Mouse (Mus musculus) gastrocnemius, postnatal 25 days (tissue): ENCODE measurements around the gene Farsb. TPM values are rescaled to one million over a fixed set of nuclear protein-coding genes. Genes with fewer than 3 reads are reported as not detected.
A peak's percentile ranks its signal among the peaks of the same experiment; 100 is the strongest.

Source experiments
- DNase-seq: peaks from one replicate; pipeline ENCODE4 v3.0.0; 2022
- total RNA-seq, 2 experiments: library from RNA; stranded (reverse); gene quantifications; 1 replicate in 1 of 2; 2 replicates in 1 of 2; pipeline ENCODE4 v1.2.3; 2021

Gene Farsb
- total RNA-seq, 2 experiments from 2014 or later = 50.8 to 54.5 TPM

DNA sequence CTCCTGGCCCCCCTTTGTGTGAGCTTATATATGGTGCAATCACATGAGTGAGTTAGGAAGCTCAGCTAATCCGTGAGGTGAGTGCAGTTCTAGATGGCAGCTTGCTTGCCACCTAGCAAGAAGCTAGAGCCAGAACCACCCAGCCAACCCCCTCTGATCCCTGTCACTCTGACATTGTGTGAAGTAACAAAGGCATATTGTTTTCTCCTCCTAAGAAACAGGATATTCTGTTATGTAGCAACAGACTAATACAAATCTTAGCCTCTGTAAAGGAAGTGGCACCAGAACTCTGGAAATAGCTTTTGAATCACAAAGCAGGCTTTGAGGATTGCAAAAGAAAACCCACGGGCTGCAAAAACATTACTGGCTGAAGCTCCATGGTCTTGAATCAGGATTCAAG lies 4.3 kb downstream of the Farsb start:
- no peak for DNase-seq

DNA sequence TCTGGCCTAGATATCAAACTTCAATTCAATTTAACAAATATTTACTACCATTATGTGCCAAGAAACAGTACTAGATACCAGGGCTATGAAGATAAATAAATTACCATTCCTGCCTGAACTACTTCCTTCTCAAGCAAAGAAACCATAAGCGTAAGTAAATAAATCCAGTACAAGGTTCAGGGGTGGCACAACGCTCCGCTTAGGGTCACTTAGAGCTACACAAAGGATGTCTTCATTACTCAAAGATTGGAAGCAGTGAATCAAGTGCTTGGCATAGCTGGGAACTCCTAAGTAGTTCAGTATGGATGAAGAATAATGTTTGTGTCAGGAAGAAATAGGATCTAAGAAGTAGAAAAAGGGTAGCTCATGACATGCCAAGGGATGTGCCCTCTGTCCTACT lies 5.3 kb downstream of the Farsb start:
- no peak for DNase-seq

DNA sequence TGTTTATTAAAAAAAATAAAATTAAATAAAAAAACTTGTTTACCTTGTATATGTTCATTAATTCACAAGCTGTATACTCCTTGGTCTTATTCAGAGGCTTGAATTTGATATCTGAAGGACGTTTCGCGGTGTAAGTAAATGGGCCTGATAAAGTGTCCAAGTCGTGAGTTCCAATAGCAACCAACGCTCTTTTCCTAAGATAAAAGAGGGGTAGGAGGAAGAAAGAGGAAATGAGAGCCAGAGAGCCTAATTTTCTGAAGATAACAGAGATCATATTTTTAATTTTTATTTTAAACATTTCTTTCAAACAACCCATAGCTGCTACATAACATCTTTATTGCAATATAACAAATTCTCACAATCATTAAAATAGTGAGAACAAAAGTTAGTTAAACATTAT lies 16.3 kb downstream of the Farsb start:
- no peak for DNase-seq

DNA sequence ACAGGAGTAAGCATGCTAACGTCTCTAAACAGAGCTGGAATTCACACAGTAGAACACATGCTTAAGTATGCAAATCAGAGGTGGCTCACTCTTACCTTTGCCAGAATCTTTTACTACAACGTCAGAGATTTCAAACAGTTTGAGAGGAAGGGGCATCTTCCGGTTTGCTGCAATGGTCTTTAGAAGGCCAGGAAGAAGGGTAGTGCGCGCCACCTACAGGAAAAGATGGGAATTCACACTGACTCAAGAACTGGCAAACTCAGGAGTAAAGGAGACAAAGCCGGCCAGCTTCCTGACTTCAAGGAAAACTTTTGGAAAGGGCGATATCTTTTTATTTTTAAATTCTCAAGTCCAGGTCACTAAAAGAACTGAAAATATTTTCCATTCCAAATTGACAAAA lies 34.0 kb downstream of the Farsb start:
- DNase-seq = no peak

DNA sequence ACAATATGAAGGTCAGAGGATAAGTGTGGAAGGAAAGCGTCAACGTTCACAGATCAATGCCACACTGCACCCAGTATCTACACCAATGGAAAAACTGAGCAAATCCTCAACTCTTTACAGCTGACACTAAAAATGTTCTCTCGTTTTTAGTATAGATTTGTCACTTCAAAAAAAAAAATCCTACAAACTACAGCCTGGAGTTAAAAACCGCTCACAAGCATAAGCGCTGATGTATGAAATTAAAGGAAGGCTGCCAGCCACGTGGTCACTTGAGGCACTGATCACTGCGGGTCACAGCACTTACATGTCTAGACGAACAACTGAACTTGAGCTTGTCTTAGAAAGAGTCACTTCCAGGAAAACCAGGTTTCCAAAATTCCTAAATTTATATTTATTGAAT lies 34.8 kb downstream of the Farsb start:
- DNase-seq = no peak

DNA sequence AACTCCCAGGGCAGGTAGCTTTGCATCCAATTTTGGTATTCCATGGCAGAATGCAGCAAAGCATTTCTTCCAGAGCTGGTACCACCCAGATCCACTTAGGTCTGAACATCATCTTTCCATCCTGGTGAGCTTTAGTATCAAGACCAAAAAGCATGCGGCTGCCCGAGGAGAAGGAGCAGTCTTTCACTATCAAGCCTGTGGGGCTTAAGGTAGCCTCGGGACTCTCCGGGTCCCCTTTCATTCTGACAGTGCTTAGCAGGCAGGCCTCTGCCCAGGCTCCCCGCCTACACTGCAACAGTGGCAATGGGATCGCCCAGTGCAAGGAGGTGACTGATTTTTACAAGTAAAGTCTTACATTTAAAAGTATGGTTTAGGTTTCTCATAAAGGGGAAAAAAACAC lies 36.2 kb downstream of the Farsb start:
- no peak for DNase-seq

DNA sequence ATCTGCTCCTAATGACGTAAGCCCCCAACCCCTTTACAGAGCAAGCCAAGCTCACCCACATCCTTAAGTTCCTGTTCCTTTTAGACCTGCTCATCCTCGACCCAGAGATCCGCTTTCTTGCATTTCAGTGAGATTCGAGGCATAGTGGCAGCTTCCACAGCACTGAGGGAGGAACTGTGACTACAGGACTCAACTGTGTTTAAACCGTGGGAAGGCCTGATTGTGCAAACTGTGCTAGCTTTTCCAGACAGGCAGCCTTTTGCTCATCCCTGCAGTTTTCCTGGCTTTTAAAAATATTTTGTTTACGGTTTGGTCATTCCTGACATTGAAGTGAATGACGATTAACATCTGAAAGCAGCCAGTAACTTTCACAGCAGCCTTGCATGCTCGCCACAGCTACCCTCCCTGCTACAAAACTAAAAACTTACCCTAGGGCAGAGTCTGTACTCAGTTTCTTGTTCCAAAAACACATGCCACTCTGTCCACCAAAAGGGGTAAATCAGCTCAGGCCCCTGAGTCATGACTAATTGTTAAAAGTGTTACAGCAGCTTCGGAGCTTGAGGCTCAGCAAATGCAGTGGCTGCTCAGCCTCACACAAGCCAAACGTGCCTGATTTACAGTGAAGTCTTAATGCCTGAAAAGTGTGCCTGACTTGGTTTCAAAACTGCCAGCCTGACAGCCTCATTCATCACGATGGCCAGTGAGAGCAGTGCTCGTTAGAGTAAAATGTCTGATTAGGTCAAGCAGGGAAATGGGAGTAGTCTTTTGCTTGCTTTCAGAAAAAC lies 37.4 kb downstream of the Farsb start:
- DNase-seq = no peak

DNA sequence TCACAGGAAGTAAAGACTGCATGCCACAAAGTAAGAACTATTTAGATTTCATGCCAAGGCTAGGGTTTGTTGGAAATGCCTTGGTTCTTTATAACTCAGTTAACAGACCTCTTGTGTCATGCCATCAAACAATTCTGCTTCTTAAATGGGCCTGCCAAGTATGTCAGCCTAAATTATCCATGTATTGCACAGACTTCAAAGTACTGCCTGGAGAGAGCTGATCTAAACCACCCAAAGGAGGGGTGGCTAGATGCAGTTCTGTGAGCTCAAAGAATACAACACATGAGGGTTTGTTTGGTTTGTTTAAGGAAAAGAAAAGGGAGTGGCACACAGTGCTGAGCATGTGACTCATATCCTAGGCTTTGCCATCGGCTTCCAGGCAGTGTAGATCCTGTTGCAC lies 40.6 kb downstream of the Farsb start:
- no peak for DNase-seq

DNA sequence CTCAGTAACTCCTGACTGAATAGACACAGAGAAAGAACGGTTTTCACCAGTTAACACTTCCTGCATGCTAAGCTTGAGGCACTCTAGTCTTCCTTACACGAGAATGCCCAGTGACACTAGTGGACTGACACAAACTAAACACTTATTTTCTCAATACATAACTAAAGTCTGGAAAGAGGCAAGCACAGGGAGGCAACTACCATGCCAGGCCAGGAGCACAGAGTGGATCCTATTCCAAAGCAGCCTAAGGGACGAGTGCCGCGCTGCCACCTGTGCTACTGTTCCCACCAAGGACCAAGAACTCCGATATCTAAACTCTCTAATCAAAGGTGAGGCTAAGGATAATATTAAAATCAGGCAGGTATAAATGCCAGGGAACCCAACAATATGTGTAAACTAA lies 42.0 kb downstream of the Farsb start:
- DNase-seq = no peak

DNA sequence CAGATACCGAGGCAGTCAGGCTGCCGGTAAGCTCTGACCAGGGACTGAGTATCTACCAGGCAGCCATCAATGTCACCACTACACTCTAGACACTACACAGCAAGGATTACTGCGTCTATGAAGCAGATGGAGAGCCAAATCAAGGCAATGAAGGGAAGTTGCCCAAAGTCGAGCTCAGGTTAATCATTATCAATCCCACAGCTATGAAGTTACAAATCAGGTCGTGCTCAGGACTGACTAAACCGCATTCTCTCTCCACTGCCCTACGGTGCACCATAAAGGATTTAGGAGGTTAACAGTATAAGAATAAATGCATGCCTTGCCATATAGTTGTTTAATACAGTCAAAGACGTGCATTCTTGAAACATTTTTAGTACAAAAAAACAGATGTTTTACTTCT lies 42.5 kb downstream of the Farsb start:
- DNase-seq = no peak

DNA sequence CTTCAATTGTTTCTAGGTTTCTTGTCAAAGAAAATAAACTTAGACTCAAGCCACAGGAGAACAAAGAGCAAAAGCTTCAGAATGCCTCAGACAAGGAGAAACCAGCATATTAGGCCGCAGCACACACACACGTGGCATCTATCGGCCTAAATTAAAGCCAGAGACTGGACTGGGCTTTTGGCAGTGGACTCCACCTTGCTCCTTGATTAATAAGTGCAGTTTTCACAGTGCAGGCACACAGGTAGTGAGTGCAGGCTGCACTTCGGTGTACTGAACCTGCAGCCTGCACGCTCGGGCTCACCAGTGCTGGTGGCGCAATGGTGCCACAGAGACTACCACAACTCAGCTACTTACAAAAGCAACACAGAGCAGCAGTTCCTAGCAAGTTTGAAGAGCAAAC lies 45.6 kb downstream of the Farsb start:
- DNase-seq = no peak

DNA sequence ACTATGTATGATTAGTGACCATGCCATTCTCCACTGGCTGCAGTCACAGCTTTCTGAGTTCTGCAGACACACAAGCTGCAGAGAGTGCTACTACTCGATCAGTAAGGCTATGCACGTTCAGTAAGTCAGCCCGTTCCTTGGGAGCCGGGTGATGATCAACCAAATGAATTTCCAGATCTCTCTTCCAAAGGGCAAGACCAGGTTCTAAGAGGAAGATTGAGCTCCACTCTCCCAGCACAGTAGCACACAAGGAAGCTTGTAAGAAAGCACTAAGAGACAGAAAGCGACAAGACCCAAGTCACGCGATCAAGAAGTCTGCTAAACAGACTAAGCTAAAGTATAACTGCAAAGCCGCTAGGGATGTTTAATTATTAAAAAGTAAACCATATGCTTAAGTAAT lies 48.0 kb downstream of the Farsb start:
- DNase-seq = no peak

DNA sequence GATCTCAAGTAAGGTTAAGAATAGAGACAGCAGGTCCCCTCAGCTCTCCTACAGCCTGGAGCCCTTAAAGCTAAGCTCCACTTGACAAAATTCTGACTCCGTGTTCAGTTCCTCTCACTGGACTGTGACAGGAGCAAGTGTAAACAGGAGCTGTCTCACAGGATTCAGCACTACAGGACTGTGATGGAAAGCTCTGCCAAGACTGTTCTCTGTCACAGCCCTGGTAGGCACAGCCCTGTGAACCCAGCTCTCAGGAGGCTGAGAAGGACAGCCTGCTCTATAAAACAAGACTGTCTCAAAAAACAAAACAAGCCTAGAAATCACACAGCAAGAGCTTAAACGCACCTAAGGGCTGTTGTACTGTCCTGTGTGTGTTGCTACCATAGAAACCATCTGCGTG lies 51.5 kb downstream of the Farsb start:
- DNase-seq = no peak

DNA sequence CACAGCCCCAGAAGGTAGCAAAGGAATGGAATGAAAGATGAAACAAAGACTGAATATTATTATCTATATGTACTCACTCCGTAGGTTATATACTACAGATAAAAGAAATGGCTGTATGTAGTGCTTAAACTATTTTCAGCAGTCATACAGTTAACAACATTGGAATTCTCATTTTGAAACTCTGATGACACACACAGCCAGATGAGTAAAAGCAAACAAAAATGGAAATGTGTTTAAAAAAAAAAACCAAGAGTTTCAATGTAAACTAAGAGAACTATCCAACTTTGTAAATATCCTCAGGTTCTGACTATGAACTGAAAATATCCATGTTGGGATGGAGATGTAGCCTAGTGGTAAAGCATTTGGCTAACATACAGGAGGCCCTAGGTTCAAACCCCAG lies 52.3 kb downstream of the Farsb start:
- DNase-seq = no peak

DNA sequence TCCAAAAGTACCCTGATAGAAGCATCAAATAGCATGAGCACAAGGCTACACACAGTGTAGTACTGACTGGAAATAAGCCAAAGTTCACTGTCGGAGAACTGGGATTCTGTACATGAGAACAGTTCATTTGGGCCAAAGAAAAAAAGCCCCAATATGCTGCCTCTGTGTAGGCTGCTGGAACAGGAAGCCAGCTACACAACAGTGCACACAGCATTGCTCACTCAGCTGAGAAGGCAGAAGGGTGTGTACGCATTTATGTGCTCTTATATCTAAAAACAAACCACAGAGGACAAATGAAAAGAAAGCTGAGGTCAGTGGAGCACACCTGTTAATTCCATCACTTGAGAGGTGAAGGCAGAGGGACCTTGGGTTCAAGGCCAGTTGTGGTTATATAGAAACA lies 52.7 kb downstream of the Farsb start:
- DNase-seq = no peak

DNA sequence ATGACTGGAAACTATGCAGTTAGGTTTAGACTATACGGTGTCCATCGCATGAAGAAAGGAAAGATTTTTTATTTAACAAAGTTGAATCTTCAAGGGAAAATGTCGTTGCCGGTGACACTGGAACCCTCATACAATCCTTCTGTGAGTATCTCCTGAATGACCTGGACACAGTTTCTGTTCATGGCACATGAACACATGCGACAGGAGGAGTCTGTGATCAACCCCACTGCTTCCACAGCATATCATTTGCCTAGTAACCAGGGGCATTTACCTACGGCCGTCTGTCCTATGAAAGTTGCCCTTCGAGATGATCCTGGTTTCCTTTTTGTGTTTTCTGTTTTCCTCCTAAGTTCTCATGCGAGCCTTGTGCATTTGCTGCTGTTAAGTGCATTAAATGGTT lies 55.2 kb downstream of the Farsb start:
- no peak for DNase-seq

DNA sequence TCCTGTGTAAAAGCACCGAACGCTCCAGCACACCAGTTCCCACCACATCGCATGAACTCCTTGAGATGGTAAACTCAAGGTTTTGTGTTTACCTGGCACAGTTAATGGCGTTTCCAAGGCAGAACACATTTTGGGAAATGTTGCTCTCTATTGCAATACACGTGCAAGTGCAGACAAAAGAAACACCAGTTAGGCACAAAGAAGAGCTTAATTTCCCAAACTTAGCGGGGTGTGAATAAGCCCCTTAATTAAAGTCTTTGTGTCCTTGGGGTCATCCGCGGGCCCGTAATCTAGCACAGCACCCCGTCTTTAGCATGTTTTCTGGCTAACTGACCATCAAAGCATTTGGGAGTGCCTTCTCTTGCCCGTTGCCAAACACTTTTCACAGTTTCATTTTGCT lies 59.8 kb downstream of the Farsb start:
- DNase-seq = no peak

DNA sequence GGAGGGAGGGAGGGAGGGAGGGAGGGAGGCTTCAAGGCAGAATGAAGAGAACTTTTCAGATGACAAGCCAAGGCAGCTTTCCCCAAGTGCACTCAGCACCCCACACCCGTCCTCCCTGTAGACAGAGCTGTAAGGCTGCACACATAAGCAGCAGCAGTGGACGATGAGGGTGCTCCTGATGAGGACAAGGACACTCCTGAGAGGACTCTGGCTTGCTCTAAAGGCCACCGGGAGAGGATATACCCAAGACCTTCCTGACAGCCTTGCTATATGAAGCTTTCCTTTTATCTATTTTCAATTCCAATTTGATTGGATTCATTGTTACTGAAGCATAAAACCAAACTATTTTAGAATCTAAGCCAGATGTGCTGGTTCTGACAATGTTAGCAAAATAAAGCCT lies 61.9 kb downstream of the Farsb start:
- no peak for DNase-seq

DNA sequence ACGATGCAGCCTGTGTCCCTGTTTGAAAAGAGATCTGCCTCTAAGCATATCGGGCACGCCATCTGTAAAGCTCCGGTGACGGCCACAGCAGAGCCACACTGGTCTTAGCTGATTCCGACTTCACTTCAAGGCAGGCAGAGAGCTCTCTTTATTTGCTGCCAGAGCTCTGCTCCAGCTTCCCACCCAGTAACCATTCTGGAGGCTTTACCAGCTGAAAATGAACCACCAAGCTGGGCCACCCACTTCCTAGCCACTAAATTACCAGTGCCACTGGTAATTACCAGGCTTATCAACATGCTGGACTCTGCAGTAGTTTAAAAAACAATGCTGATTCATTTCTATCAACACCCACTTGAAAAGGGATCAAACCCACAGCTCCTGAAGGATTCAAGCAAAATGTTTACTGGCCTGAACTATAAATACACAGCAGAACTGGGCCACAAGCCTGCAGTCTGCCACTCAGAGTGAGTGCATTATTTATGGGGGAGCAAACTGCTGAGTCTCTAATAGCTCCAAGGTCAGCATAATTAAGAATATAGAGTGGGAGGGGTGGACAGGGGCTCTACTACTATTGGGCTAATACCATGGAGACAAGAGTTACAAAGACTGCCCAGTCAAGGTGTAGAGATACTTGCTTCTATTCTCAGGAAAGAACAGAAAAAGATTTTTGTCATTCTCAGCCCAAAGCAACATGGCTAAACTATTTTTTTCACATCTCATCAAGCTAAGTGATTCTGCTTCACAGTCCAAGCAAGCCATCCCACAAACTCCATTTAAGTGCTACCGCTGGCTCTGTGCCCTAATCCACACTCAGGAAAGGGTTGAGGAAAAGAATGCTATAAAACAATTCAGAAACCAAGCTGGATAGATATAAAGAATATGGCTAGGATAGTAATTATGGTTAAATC lies 62.6 kb downstream of the Farsb start:
- peak; percentile 35 for DNase-seq

DNA sequence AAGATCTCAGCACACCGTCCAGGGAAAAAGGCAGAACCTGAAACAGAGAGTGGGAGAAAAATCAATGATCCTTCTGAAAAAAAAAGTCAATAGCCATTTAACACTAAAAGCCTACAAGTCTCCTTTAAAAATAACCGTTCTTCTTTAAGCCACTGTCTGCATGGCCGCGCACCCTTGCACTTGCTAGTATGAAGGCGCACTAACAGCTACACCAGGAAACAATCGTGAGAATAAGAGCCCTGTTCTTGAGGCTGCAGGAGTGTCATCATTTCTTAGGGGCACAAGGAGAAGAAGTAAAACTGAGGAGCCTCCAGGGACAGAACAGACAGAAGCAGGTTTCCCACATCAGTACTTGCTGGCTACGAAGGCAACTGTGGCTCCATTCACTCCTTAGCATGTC lies 63.4 kb downstream of the Farsb start:
- no peak for DNase-seq

DNA sequence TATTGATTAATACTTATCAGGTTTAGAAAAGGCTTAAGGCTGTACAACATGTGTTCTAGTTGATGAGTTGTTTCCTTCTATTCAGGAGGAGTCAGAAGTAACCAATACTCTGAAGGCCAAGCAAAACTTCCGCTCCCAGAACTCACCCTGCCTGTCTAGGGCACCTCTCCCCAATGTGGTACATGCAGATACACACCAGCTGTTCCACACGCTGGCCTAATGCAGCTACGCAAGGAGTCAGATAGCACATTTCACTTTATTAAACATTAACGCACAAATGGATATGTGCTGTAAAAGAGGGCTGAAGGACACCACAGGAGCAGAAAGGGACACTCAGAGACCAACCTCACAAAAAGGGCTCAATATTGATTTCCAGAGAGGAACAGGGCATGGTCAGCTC lies 63.8 kb downstream of the Farsb start:
- DNase-seq = no peak

DNA sequence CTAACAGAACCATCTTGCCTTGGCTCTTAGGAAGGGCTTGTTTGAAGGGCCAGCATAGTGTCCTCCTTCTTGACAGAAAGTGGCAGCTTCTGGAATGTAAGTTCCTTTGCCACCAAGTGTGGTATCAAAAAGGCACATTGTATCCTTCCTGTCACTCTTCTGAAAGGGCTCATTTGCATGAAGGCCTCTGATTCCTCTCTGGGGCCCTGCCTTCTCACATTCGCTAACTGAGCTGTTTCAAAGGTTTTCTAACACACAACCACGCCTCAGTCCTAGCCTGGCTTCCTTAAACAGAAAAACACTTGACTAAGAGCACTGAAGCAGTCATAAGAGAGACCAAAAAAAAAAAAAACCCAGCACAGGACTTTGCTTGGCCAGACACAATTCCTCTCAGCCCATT lies 66.1 kb downstream of the Farsb start:
- DNase-seq = no peak

DNA sequence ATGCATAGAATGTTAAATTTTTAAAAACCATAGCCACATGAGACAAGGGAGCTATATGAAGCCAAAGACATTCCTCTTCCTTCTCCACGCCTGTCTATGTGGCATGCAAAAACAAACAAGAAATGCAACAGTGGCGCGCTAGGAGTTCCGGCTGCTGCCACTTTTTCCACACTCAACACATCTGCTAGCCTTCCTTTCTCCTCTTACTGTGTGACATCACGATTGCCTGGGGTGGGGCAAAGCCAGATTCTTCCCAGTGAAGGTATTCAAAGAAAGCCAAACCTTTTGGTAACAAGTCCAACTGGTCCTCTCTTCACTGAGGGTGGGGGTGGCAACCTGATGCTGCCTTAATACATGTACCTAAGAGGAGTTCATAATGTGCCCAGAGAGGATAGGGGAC lies 66.9 kb downstream of the Farsb start:
- no peak for DNase-seq

DNA sequence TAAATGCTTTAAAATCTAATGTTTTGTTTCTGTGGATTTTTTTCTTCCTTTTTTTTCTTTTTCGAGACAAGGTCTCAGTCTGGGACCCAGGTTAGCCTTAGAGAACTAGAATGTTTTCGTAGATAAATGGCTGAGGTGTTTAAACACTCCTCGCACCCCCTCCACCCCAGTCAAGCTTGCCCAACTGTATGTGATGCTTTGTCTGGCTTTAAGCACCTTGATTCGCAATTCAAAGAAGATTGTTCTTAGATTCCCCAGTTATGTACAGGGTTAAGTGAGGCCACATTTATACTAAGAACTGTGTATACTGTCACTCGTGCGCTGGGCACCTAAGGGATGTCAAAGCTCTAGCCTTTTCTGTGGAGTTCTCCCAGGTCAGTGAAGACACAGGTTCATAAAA lies 68.4 kb downstream of the Farsb start:
- DNase-seq = no peak
